Mouse (Mus musculus) thymus, adult 2 months (tissue): ENCODE results near the gene Atp23. TPM values are rescaled to one million over a fixed set of nuclear protein-coding genes. Genes with fewer than 3 reads are reported as not detected.

Experiments
- DNase-seq: peaks from one replicate; pipeline ENCODE4 v3.0.0; 2021
- H3K27ac ChIP-seq: fragments of 200-500 bp; 2 replicates; pipeline ENCODE4 v1.5.1; 2012; ENCODE audit warnings: low read length, control low read depth; ENCODE audit not compliant: control insufficient read depth, insufficient read depth
- H3K27me3 ChIP-seq: fragments of 200-500 bp; 2 replicates; pipeline ENCODE4 v1.6.1; 2012; ENCODE audit warnings: mild to moderate bottlenecking, low read length, moderate library complexity, mixed read lengths; ENCODE audit not compliant: control insufficient read depth, insufficient read depth
- H3K36me3 ChIP-seq: fragments of 200-500 bp; 2 replicates; pipeline ENCODE4 v1.6.1; 2012; ENCODE audit warnings: mild to moderate bottlenecking, low read length, moderate library complexity; ENCODE audit not compliant: control insufficient read depth, insufficient read depth
- H3K4me1 ChIP-seq: fragments of 200-500 bp; replicated peaks from 2 replicates; pipeline ENCODE4 v1.6.1; 2012; ENCODE audit warnings: low read length; ENCODE audit not compliant: control insufficient read depth, insufficient read depth
- H3K4me3 ChIP-seq: fragments of 200-500 bp; 2 replicates; pipeline ENCODE4 v1.5.1; 2012; ENCODE audit warnings: mild to moderate bottlenecking, low read length, control low read depth, moderate library complexity; ENCODE audit not compliant: control insufficient read depth, insufficient read depth
- CTCF ChIP-seq: fragments of 200-500 bp; IDR thresholded peaks from 2 replicates; pipeline ENCODE4 v1.5.1; 2012; ENCODE audit warnings: mild to moderate bottlenecking, control low read depth, low read length, moderate library complexity, borderline replicate concordance; ENCODE audit not compliant: control insufficient read depth, poor library complexity, insufficient read depth; ENCODE audit errors: extremely low read depth
- POLR2A ChIP-seq: fragments of 200-500 bp; IDR thresholded peaks from 2 replicates; pipeline ENCODE4 v1.6.1; 2012; ENCODE audit warnings: mild to moderate bottlenecking, low read length, control low read depth, moderate library complexity; ENCODE audit not compliant: control insufficient read depth, poor library complexity, insufficient read depth; ENCODE audit errors: extremely low read depth
- WGBS: fragments of 180-500 bp; shearing (Covaris S2); methylation state at CpG from one replicate; pipeline ENCODE4 v1.1.7; 2018; 5-methylcytosine and 5-hydroxymethylcytosine counted together
- polyA plus RNA-seq: library from polyadenylated mRNA; depleted of rRNA; stranded (reverse); fragments of >200 nt; gene quantifications from 2 replicates; pipeline ENCODE4 v1.2.3, GENCODE M21; 2012

Atp23 gene
- polyA plus RNA-seq, 1 experiment, result 9.6 TPM

- H3K4me3 ChIP-seq, result no peak overlapping the region
- WGBS, result 2% methylated on average over 4 of the region's 4 CpGs
These were observed 311 bp upstream of the Atp23 start for GRCm38 (mm10) chr10:126901488-126901843.

DNA sequence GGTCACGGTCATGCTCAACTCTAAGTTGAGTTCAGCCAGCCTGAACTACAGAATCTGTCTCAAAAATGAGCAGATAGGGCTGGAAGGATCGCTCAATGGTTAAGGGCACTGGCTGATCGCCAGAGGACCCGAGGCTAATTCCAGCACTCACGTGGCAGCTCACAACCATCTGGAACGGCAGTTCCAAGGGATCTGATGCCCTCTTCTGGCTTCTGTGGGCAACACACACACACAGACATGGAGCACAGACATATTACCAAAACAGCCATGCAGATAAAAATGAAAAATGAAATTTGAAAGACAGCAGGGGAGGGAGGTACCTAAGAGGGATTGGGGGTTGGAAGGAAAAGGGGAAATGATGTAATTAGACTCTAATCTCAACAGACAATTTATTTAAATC is 5.3 kb downstream of the Atp23 start:
- DNase-seq, result no peak
- Histone ChIP-seq H3K4me3 (no peak overlapping the region), H3K4me1 (peaks cover 4% of the 10 kb centered on the region; the same call in 1 of the 2 replicates), H3K27me3 (no peaks in the 10 kb centered on the region), H3K36me3 (no peaks in the 10 kb centered on the region), H3K27ac (no peak overlapping the region)
- 95% methylated on average over 6 of the region's 6 CpGs for WGBS
- TF ChIP-seq CTCF, result no peak
- no peak for TF ChIP-seq POLR2A

More at GRCm38 (mm10) chr10:126901488-126901843, 311 bp upstream of the Atp23 start:
- TF ChIP-seq CTCF (no peak), POLR2A (no peak)
- Histone ChIP-seq H3K4me1 (peaks cover 7% of the 10 kb centered on the region; the same call in 1 of the 2 replicates), H3K27me3 (no peaks in the 10 kb centered on the region), H3K27ac (no peak overlapping the region), H3K36me3 (no peaks in the 10 kb centered on the region)
- DNase-seq, result no peak

DNA sequence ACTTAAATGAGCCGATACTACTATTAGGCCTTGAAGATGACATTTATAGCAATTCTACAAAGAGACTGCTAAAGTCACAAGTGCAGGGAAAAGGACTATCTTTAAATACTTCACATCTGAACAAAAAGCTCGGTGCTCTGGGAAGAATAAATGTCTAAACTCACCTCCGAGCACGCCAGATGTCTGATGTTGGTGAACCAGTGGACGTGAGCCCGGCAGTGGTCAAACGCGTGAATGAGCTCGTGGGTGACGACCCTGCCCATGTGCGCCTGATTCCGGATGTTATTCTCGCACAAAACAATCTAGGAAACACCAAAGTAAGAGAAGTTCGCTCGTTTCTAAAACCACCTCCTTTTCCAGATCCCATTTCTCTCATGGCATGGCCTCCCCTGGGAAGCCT is 7.1 kb downstream of the Atp23 start:
- no peaks in the 10 kb centered on the region for H3K4me1 ChIP-seq
- no peaks in the 10 kb centered on the region for H3K27me3 ChIP-seq
- WGBS, result 98% methylated on average over 15 of the region's 15 CpGs
- H3K4me3 ChIP-seq, result no peak overlapping the region
- TF ChIP-seq CTCF, result no peak
- TF ChIP-seq POLR2A, result no peak
- no peak for DNase-seq
- no peak overlapping the region for H3K27ac ChIP-seq
- no peaks in the 10 kb centered on the region for H3K36me3 ChIP-seq

DNA sequence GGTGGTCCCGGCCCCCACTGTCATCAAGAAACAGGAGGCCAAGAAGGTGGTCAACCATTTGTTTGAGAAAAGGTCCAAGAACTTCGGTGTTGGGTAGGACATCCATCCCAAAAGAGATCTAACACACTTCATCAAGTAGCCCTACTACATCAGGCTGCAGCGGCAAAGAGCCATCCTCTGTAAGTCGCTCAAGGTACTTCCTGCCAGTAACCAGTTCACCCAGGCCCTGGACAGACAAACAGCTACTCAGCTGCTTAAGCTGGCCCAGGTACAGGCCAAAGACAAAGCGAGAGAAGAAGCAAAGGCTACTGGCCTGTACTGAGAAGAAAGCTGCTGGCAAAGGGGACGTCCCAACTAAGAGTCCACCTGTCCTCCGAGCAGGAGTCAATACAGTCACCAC is 8.0 kb downstream of the Atp23 start:
- no peak for TF ChIP-seq CTCF
- TF ChIP-seq POLR2A, result no peak
- Histone ChIP-seq H3K4me1 (no peaks in the 10 kb centered on the region), H3K4me3 (no peak overlapping the region), H3K27me3 (no peaks in the 10 kb centered on the region), H3K36me3 (no peaks in the 10 kb centered on the region), H3K27ac (no peak overlapping the region)
- 96% methylated on average over 7 of the region's 7 CpGs for WGBS
- DNase-seq, result no peak

DNA sequence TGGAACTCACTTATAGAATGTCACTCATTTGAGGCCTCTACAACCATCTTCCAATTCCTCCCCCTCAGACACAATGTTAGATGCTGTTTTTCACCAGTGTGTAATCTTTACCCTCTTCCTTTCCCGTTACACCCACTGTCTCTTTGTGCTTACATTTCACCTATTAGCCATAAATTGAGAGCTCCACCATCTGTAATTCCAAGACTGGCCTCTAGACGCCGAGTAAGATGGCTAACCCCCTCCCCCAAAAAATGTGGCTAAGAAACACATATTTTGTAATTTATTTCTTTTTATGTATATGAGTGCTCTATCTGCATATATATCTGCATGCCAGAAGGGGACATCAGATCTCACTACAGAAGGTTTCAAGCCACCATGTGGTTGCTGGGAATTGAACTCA is 27.4 kb downstream of the Atp23 start:
- Histone ChIP-seq H3K27me3 (no peaks in the 10 kb centered on the region), H3K27ac (no peak overlapping the region), H3K4me3 (no peak overlapping the region), H3K4me1 (no peaks in the 10 kb centered on the region), H3K36me3 (no peaks in the 10 kb centered on the region)
- WGBS, result 96% methylated on average over 3 of the region's 3 CpGs
- TF ChIP-seq POLR2A, result no peak
- TF ChIP-seq CTCF, result no peak
- no peak for DNase-seq

DNA sequence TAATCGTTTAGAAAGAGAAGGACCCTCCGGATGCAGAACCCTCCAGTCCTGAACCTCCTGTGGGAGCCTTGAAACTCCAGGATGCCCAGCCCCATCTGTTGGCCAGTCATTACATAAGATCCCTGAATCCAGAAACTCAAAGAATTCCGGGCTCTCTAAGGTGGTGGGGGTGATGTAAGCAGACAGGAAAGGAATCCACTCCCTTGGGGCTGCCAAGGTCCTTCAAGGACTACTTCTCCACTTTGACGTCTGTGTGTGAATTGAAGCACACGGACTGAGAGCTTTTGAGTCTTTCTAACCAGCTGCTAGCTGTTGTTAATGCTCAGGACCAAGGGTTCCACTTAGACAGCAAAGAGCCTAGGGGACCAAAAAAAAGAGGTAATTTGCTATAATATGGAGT is 28.9 kb downstream of the Atp23 start:
- no peak for DNase-seq
- no peaks in the 10 kb centered on the region for H3K4me1 ChIP-seq
- WGBS, result 90% methylated on average over 5 of the region's 5 CpGs
- H3K27ac ChIP-seq, result no peak overlapping the region
- no peaks in the 10 kb centered on the region for H3K36me3 ChIP-seq
- H3K27me3 ChIP-seq, result no peaks in the 10 kb centered on the region
- no peak overlapping the region for H3K4me3 ChIP-seq
- TF ChIP-seq CTCF (no peak), POLR2A (no peak)
